Mouse (Mus musculus) forebrain, embryonic 10.5 days (tissue): ENCODE data around the gene Malsu1. TPM values are rescaled to one million over a fixed set of nuclear protein-coding genes. Genes with fewer than 3 reads are reported as not detected.
A peak's percentile ranks its signal among the peaks of the same experiment; 100 is the strongest.

Experiments
- DNase-seq: peaks from one replicate; pipeline ENCODE4 v3.0.0-alpha.2; 2017; ENCODE audit warnings: low spot score; ENCODE audit errors: extremely low spot score
- H3K27ac ChIP-seq: fragments of 300-500 bp; sonication (generic); 2 replicates; pipeline ENCODE4 v1.5.1; 2016; ENCODE audit warnings: mild to moderate bottlenecking
- H3K27me3 ChIP-seq: fragments of 300-500 bp; sonication (generic); 2 replicates; pipeline ENCODE4 v1.6.1; 2016; ENCODE audit warnings: mild to moderate bottlenecking; ENCODE audit not compliant: poor library complexity, severe bottlenecking
- H3K36me3 ChIP-seq: fragments of 300-500 bp; sonication (generic); replicated peaks from 2 replicates; pipeline ENCODE4 v1.6.1; 2016; ENCODE audit warnings: mild to moderate bottlenecking, moderate library complexity
- H3K4me1 ChIP-seq: fragments of 300-500 bp; sonication (generic); 2 replicates; pipeline ENCODE4 v1.6.1; 2016
- H3K4me3 ChIP-seq: fragments of 300-500 bp; sonication (generic); 2 replicates; pipeline ENCODE4 v1.5.1; 2016; ENCODE audit warnings: mild to moderate bottlenecking, moderate library complexity
- H3K9me3 ChIP-seq: fragments of 300-500 bp; sonication (generic); 2 replicates; pipeline ENCODE4 v1.6.1; 2016; ENCODE audit warnings: mild to moderate bottlenecking, moderate library complexity
- WGBS: fragments of 180-500 bp; shearing (Covaris S2); methylation state at CpG from one replicate; pipeline ENCODE4 v1.1.7; 2016; 5-methylcytosine and 5-hydroxymethylcytosine counted together
- polyA plus RNA-seq: library from polyadenylated mRNA; unstranded; fragments of >200 nt; fragmentation: Nextera tagmentation; extraction: Ambion mirVana; gene quantifications from 2 replicates; pipeline ENCODE4 v1.2.1, GENCODE M21; 2016

Gene Malsu1
- polyA plus RNA-seq, 1 experiment from 2014 or later = 71.4 TPM

DNA sequence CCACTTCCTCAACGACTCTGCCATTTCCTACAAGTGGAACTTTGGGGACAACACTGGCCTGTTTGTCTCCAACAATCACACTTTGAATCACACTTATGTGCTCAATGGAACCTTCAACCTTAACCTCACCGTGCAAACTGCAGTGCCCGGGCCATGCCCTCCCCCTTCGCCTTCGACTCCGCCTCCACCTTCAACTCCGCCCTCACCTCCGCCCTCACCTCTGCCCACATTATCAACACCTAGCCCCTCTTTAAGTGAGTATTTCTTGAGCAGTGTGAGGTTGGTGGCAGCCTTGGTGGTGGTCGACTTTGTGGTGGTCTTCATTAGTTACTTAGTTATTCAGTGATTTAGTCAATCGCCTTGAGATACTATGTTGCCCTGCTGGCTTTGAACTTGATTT, 25.7 kb upstream of the Malsu1 start:
- no peak for DNase-seq
- no peaks in the 10 kb centered on the region for H3K9me3 ChIP-seq
- H3K27me3 ChIP-seq = peaks cover 39% of the 10 kb centered on the region
- no peak overlapping the region for H3K27ac ChIP-seq
- no peak overlapping the region for H3K4me3 ChIP-seq
- H3K4me1 ChIP-seq = peaks cover 37% of the 10 kb centered on the region
- 86% methylated on average over 10 of the region's 10 CpGs for WGBS
- no peaks in the 10 kb centered on the region for H3K36me3 ChIP-seq

DNA sequence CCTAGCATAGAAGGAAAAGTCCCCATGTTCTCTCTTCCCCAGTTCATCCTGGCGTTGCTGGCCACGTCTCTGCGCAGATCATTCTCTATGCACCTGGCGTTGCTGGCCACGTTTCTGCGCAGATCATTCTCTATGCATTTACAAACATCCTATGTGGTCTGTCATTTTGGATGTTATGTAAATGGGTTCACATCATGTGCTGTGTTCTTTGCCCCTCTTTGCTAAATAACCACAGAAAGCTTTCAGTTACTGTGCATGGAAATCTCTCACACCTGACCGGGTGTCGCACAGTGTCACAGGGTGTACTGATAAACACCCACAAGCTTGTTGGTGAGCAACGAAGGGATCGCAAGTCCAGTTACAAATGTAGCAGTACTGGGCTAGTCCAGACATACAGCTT, 25.2 kb upstream of the Malsu1 start:
- H3K27ac ChIP-seq = no peak overlapping the region
- H3K4me3 ChIP-seq = no peak overlapping the region
- no peak for DNase-seq
- H3K36me3 ChIP-seq = no peaks in the 10 kb centered on the region
- H3K9me3 ChIP-seq = no peaks in the 10 kb centered on the region
- 89% methylated on average over 10 of the region's 10 CpGs for WGBS
- H3K27me3 ChIP-seq = peaks cover 41% of the 10 kb centered on the region
- peaks cover 41% of the 10 kb centered on the region for H3K4me1 ChIP-seq

DNA sequence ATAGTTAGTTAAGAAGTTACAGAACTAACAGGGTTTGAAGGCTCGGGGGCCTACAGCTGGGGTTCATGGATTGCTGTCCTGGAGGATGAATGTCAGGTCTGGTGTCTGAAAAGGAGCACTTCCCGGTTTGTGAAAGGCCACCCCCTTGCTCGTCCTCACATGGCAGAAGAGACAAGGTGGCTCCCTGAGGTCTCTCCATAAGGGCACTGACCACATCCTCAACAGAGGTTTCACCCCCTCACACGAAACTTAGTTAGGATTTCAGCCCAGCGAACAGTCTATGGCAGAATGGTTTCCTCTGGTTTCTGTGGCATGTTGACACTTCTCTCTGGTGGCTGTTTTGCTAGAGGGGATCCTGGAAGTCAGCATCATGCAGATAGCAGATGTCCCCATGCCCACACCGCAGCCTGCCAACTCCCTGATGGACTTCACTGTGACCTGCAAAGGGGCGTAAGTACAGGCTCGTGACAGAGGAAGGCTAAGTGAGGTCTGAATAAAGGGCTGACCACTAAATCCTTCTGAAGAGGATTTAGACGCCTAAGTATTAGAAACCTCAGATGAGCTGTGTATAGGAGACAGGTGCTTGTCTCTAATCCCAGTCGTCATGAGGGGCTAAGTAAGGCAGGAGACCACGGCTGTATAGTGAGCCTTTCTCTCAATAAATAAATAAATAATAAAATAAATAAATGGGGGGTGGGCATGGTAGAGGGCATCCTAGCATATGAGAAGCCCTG, 22.8 kb upstream of the Malsu1 start:
- no peaks in the 10 kb centered on the region for H3K36me3 ChIP-seq
- peaks cover 61% of the 10 kb centered on the region for H3K4me1 ChIP-seq
- no peak overlapping the region for H3K27ac ChIP-seq
- no peak for DNase-seq
- H3K27me3 ChIP-seq = peaks cover 41% of the 10 kb centered on the region
- 0 out of 2 replicates have a peak, but pooled peaks cover 4% of the 10 kb centered on the region for H3K9me3 ChIP-seq
- WGBS = 56% methylated on average over 11 of the region's 11 CpGs
- no peak overlapping the region for H3K4me3 ChIP-seq

DNA sequence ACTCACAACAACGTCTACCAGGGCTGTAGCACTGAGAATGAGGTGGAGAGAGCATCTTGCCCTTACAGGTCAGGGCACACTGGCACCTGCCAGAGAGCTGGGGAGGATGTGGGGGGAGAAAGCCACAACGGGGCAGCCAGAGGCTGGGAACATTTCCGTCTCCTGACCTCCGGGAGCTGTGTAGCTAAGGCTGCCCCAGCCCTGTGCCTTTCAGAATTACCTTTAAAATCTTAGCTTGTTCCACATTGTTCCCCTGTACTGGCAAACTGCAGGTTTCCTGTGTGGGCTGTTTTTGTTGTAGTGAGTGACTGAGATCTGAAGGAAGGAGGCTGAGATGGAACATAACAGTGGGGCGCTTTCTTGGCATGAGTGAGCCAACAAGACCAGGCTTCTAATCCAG, 21.4 kb upstream of the Malsu1 start:
- no peaks in the 10 kb centered on the region for H3K36me3 ChIP-seq
- WGBS = 79% methylated on average over 5 of the region's 5 CpGs
- H3K4me3 ChIP-seq = no peak overlapping the region
- peaks cover 75% of the 10 kb centered on the region for H3K4me1 ChIP-seq
- peaks cover 40% of the 10 kb centered on the region for H3K27me3 ChIP-seq
- no peak for DNase-seq
- H3K9me3 ChIP-seq = 0 out of 2 replicates have a peak, but pooled peaks cover 4% of the 10 kb centered on the region
- no peak overlapping the region for H3K27ac ChIP-seq

DNA sequence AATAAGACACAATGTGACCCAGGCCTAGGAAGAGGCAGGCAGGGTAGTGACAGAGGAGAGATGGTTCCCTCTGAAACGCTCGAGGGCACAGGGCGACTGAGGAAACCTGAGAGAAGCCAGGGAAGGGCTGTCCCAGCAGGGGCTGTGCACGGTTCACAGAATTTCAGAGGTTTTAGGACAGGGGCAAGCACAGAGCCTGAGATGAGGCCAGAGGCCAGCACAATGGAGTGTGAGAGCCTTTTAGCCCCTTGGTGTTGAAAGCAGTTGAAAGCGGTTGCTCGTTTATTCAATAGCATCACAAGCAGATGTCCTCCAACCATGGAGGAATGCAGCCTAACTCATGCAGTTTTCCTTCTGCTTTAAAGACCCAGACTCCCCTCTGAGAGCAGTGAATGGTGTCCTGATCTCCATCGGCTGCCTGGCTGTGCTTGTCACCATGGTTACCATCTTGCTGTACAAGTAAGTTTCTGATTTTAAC, 18.3 kb upstream of the Malsu1 start:
- H3K4me3 ChIP-seq = peak overlapping the region; percentile 18; the same call in 1 of the 2 replicates
- H3K36me3 ChIP-seq = no peaks in the 10 kb centered on the region
- H3K9me3 ChIP-seq = 0 out of 2 replicates have a peak, but pooled peaks cover 4% of the 10 kb centered on the region
- 3% methylated on average over 7 of the region's 7 CpGs for WGBS
- peaks cover 28% of the 10 kb centered on the region for H3K27me3 ChIP-seq
- peak overlapping the region; percentile 82 for H3K27ac ChIP-seq
- peak; percentile 60 for DNase-seq
- H3K4me1 ChIP-seq = peaks cover 61% of the 10 kb centered on the region

DNA sequence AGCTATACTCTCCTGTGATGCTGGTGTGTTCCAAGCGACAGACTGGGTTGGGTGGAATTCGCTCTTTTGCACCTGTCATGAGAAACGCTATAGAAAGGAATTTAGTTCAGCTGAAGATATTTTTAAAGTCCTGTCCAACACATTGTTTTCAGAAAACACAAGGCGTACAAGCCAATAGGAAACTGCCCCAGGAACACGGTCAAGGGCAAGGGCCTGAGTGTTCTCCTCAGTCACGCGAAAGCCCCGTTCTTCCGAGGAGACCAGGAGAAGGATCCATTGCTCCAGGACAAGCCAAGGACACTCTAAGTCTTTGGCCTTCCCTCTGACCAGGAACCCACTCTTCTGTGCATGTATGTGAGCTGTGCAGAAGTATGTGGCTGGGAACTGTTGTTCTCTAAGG, 17.6 kb upstream of the Malsu1 start:
- Histone ChIP-seq H3K4me3 (no peak overlapping the region), H3K9me3 (0 out of 2 replicates have a peak, but pooled peaks cover 4% of the 10 kb centered on the region), H3K27ac (peak overlapping the region; percentile 51; the same call in 1 of the 2 replicates), H3K36me3 (no peaks in the 10 kb centered on the region), H3K27me3 (peaks cover 21% of the 10 kb centered on the region), H3K4me1 (peaks cover 54% of the 10 kb centered on the region)
- DNase-seq = no peak
- 74% methylated on average over 9 of the region's 9 CpGs for WGBS

DNA sequence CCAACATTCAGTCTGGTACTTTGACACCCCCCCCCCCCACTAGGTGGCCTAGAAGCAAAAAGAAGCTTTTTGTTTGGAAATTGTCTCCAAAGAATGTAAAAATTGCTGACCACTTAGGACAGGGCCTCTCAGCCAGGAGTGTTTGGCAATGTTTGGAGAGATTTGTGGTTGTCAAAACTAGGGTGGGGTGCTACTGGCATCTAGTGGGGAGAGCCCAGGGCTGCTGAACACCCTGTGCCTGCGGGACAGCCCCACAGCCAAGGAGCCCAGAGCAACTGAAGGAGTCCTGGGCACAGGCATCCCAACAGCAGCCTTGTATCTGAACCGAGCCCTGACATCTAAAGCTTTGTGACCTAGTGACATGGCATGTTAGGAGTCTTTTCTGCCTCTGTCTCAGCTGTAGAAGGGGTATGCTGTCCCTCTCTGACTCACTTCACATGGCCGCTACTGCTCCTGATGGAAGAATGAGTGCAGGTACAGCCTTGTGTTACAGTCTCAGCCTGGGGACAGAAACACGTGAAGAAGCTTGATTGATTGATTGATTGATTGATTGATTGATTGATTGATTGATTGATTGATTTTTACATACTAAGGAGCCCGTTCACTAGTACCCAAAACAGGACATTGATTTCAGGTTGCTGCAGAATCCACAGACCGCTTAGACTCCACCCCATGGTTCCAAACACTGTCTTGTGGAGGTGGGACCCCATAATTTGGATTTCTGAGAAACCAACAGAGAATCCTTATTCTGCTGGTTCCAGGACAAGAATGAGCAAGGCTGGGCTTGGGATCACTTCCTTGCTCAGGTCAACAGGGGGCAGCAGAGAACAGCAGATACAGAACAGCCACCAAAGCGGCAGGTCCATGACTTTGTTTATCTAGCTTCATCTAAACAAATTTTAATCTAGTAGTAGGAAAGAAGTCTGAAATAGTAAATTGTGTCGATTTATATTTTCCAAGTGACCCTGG, 16.3 kb upstream of the Malsu1 start:
- H3K27me3 ChIP-seq = peaks cover 10% of the 10 kb centered on the region
- 40% methylated on average over 8 of the region's 8 CpGs for WGBS
- no peaks in the 10 kb centered on the region for H3K36me3 ChIP-seq
- no peak overlapping the region for H3K4me3 ChIP-seq
- no peak overlapping the region for H3K27ac ChIP-seq
- peaks cover 45% of the 10 kb centered on the region for H3K4me1 ChIP-seq
- peak; percentile 55 for DNase-seq
- H3K9me3 ChIP-seq = 0 out of 2 replicates have a peak, but pooled peaks cover 4% of the 10 kb centered on the region

DNA sequence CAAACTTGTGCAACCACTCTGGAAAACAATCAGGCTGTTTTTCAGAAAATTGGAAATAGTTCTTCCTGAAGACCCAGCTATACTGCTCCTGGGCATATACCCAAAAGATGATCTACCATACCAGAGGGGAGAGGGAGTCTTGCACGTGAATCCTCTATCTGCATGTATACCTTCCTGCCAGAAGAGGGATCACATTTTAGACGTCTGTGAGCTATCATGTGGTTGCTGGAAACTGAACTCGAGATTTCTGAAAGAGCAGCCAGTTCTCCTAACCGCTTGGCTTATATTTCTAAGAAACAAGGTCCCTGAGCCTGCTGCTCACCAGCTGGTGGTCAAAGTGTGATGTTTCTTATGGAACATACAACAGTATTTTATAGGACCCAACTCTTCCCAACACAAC, 5.2 kb upstream of the Malsu1 start:
- WGBS = 55% methylated on average over 4 of the region's 4 CpGs
- H3K9me3 ChIP-seq = no peaks in the 10 kb centered on the region
- peaks cover 5% of the 10 kb centered on the region for H3K4me1 ChIP-seq
- H3K4me3 ChIP-seq = no peak overlapping the region
- H3K36me3 ChIP-seq = no peaks in the 10 kb centered on the region
- no peak overlapping the region for H3K27ac ChIP-seq
- no peak for DNase-seq
- H3K27me3 ChIP-seq = no peaks in the 10 kb centered on the region

DNA sequence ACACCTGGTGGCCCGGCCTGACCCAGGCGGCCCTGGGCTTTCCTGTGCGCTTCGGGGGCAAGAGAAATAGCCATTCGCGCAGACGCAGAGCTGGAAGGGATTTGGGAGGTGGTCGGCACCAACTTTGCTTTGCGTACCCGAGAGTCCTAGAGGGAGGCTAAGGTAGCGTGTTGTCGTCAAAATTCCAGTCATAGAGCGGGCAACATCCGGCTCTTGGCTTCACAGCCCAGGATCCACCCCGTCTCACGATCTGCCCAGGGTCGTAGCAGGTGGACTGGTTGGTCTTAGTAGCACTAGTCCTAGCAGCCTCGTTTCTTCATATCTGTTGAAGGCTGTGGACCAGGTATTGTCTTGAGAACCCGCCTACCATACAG, 509 bp downstream of the Malsu1 start:
- H3K27ac ChIP-seq = peak overlapping the region; percentile 92
- H3K4me3 ChIP-seq = peak overlapping the region; percentile 97
- WGBS = 1% methylated on average over 19 of the region's 19 CpGs
- peaks cover 22% of the 10 kb centered on the region for H3K4me1 ChIP-seq
- DNase-seq = no peak
- peaks cover 12% of the 10 kb centered on the region; the same call in 1 of the 2 replicates for H3K36me3 ChIP-seq
- H3K9me3 ChIP-seq = no peaks in the 10 kb centered on the region
- H3K27me3 ChIP-seq = no peaks in the 10 kb centered on the region

DNA sequence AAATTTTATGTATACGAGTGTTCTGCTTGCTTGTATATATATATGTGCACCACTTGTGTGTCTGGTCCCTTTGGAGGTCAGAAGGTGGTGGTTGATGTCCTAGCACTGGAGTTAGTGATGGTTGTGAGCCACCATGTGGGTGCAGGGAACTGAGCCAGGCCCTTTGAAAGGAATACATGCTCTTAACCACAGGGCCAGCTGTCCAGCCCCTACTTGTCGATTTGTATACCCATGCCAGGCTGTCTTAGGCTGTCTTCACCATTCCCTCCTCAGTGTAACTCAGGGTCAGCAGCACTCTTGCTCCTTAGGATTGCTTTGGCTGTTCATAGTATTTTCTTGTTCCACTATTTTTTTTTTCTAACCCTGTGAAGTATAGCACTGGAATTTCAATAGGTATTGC, 4.3 kb downstream of the Malsu1 start:
- peaks cover 22% of the 10 kb centered on the region for H3K4me1 ChIP-seq
- WGBS = 88% methylated on average over 2 of the region's 2 CpGs

DNA sequence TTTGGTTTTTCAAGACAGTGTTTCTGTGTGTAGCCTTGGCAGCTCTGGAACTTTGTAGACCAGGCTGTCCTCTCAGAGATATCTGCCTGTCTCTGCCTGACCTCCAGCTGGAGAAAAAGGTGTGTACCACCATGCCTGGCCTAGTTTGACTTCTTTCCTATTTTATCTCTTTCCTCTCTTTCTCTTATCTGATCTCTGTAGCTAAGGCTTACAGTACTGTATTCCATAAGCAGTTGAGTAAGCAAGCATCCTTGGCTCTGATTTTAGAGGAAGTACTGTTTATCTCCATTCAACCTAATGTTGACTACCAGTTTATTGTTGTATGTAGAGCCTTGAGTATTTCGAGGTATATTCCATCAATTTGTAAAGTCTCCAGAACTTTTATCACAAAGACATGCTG, 5.7 kb downstream of the Malsu1 start:
- Histone ChIP-seq H3K4me3 (no peak overlapping the region), H3K36me3 (peaks cover 47% of the 10 kb centered on the region), H3K27ac (no peak overlapping the region), H3K4me1 (peaks cover 14% of the 10 kb centered on the region), H3K9me3 (no peaks in the 10 kb centered on the region), H3K27me3 (no peaks in the 10 kb centered on the region)
- DNase-seq = no peak
- WGBS = 86% methylated on average over 1 of the region's 1 CpGs

More for the DNA sequence above, 4.3 kb downstream of the Malsu1 start:
- Histone ChIP-seq H3K36me3 (peaks cover 33% of the 10 kb centered on the region), H3K27me3 (no peaks in the 10 kb centered on the region), H3K4me3 (no peak overlapping the region), H3K27ac (no peak overlapping the region), H3K9me3 (no peaks in the 10 kb centered on the region)
- no peak for DNase-seq

DNA sequence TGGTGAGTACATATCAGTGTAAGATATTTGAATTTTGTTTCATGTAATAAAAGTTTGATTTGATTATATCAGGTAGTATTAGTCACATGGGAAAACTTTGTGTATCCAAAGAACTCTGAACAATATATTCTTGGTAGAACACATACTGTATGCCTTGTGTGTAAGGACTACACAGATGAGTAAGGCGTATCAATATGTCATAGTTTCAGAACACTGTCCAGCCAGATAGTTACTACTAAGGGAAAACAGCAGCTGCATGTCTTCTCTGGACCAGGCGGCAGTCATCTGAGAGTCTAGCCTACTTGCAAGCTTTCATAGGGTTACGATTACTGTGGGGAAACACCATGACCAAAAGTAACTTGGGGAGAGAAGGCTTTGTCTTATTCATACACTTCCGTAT, 9.4 kb downstream of the Malsu1 start:
- no peaks in the 10 kb centered on the region for H3K27me3 ChIP-seq
- peaks cover 78% of the 10 kb centered on the region for H3K36me3 ChIP-seq
- DNase-seq = no peak
- H3K4me1 ChIP-seq = no peaks in the 10 kb centered on the region
- 95% methylated on average over 4 of the region's 4 CpGs for WGBS
- no peaks in the 10 kb centered on the region for H3K9me3 ChIP-seq
- H3K27ac ChIP-seq = no peak overlapping the region
- no peak overlapping the region for H3K4me3 ChIP-seq
